Mouse (Mus musculus): ENCODE data around the gene Bcl11b.

GRCm38 (mm10) chr12:108049625-108050024 lies 46.2 kb upstream of the Bcl11b start:
- TF ChIP-seq CTCF (IDR thresholded peaks at IDR 0.05; ENCODE audit: extremely low read depth, insufficient read length, insufficient replicate concordance, low read depth, low read length) (no peak), POLR2A (IDR thresholded peaks at IDR 0.05; ENCODE audit: low read depth, low read length) (no peak)

Data from small intestine, adult 2 months (tissue).